Mouse (Mus musculus) kidney, postnatal 4 days (tissue): ENCODE results near the gene Foxc2.
A peak's percentile ranks its signal among the peaks of the same experiment; 100 is the strongest.

Experiments used
- DNase-seq, 2 experiments: peaks; one replicate each; pipeline ENCODE4 v3.0.0; 2021; ENCODE audit warnings: mixed read lengths in 2 of 2

The Foxc2 gene

GRCm38 (mm10) chr8:121148573-121149083 lies 32.7 kb downstream of the Foxc2 start:
- DNase-seq = no peak

- DNase-seq = peak; percentile 33 to 51
Measured at GRCm38 (mm10) chr8:121152394-121152793, 36.4 kb downstream of the Foxc2 start.

DNA sequence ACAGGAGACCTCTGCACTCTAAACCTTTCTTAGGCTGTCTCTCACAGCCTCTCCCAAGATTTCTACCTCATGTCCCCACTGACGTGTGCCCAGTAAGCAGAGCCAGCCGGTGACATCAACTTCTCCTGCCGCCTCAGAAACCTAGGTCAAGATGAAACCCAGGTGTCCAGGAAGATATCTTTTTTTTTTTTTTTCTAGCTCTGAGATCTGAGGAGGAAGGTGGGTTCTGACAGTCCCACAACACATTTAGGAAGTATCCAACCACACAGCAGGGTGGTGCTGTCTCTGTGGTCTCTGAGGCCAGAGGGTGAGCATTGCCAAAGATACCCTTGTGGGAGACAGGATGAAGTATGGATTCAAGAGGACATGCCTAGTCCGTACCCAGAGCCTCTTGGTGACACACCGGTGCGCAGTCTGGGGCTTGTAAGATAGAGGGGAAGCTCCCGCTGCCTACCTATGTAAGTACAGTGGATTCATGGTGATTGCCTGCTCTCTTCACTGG lies 41.1 kb downstream of the Foxc2 start:
- no peak for DNase-seq

- no peak for DNase-seq
Measured at GRCm38 (mm10) chr8:121158812-121159211, 42.8 kb downstream of the Foxc2 start.

DNA sequence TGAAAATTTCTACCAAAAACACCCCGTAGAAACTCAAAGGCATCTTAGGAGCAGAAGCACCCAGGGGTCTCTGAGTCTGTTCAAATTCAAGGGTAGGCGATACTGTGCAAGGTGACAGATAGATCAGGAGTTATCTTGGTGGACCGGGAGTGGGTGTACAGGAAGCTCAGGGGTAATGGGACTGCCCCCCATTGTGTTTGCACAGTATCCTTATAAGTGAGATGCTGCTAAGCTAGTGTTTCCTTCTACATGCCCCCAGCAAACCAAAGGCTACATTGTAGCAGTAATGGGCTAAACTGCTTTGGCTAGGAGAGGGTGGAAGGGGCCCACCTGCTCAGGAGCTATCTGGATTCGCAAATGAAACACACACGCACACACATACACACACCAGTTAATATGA lies 45.5 kb downstream of the Foxc2 start:
- no peak for DNase-seq

GRCm38 (mm10) chr8:121162413-121162812 lies 46.4 kb downstream of the Foxc2 start:
- DNase-seq = no peak

DNA sequence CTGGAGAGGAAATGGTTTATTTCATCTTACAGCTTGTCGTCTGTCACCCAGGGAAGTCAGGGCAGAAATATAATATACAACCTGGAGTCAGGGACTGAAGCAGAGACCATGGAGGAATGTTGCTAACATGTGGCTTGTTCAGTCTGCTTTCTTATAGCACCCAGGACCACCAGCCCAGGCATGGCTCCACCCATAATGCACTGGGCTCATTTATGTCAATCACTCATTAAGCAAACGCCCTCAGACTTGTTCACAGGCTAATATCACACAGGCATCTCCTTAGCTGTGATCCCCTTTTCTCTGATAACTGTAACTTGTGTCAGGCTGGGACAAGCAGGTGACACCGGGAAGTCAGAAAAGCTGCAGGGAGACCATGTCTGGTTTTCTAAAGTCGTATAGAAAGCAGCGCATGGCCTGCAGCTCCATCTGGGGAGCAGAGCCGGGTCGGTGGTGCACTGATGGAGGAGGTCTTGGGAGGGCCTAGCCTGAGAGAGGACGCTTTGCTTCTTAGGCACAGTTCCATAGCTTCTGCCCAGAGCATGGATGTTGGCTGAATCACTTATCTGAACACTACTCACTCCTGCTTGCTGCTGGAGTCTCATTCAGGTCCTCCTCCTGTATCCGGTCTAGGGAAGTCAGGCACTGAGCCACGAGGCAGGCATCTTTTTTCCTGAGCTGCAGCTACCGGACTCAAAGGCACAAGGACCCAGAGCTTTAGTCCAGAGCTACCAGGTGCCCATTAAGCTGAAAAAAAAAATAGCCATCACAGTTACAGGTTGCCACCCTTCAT lies 47.1 kb downstream of the Foxc2 start:
- DNase-seq = peak in 1 of 2 experiments; percentile 45

GRCm38 (mm10) chr8:121164017-121164469 lies 48.1 kb downstream of the Foxc2 start:
- DNase-seq = peak; percentile 62 to 70

- DNase-seq = no peak
Measured at GRCm38 (mm10) chr8:121168033-121168432, 52.1 kb downstream of the Foxc2 start.
